Mouse (Mus musculus): ENCODE measurements at regions not wholly inside any gene's neighbourhood (a gene's known extent, or its start where the extent isn't known, plus 50 kb on each side); places are given as distances from the start of the nearest gene placed in this dataset.
A peak's percentile ranks its signal among the peaks of the same experiment; 100 is the strongest.
"Not testable (repeated sequence)": the region's sequence is repeated elsewhere in the genome, so short reads cannot be mapped to it uniquely, and the experiment has no call there.

- H3K36me3 ChIP-seq, result no peaks in the 10 kb centered on the region
- H3K27me3 ChIP-seq, result no peaks in the 10 kb centered on the region
- 25% methylated on average over 1 of the region's 1 CpGs for whole genome bisulfite sequencing
- peak; percentile 83 for ATAC-seq (replicated peaks; ENCODE audit: insufficient number of reproducible peaks, insufficient read depth, low FRiP score, low read depth)
- H3K4me2 ChIP-seq, result no peak overlapping the region
- H3K9me3 ChIP-seq (replicated peaks), result no peaks in the 10 kb centered on the region
- peaks cover 8% of the 10 kb centered on the region for H3K4me1 ChIP-seq (replicated peaks)
- no peak overlapping the region for H3K9ac ChIP-seq
- H3K4me3 ChIP-seq, result no peak overlapping the region
- H3K27ac ChIP-seq, result peak overlapping the region; percentile 62
Measured at GRCm38 (mm10) chr13:35604061-35604460, 55.6 kb upstream of the Cdyl start.

DNA sequence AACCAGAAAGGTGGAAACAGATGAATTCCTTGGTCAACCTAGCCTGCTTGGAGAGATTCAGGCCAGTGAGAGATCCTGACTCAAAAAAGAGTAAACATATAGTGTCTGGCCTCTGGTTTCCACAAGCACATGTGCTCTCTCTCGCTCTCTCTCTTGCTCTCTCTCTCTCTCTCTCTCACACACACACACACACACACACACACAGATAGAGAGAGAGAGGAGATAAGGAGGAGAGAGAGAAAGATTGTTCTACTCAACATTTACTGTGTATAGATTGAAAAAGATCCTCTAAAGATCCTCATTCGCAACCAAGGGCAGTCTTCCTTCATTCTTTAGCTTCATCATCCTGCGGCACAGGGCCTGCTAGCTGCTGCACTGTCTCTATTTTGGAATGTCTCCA is 54.9 kb upstream of the Cdyl start:
- no peak overlapping the region for H3K4me3 ChIP-seq
- no peaks in the 10 kb centered on the region for H3K36me3 ChIP-seq
- peaks cover 8% of the 10 kb centered on the region for H3K4me1 ChIP-seq (replicated peaks)
- H3K4me2 ChIP-seq, result no peak overlapping the region
- 91% methylated on average over 3 of the region's 3 CpGs for WGBS
- no peak; the same call in 1 of the 2 replicates for ATAC-seq (replicated peaks; ENCODE audit: insufficient number of reproducible peaks, insufficient read depth, low FRiP score, low read depth)
- no peaks in the 10 kb centered on the region for H3K27me3 ChIP-seq
- no peak overlapping the region for H3K9ac ChIP-seq
- no peaks in the 10 kb centered on the region for H3K9me3 ChIP-seq (replicated peaks)
- no peak overlapping the region for H3K27ac ChIP-seq

DNA sequence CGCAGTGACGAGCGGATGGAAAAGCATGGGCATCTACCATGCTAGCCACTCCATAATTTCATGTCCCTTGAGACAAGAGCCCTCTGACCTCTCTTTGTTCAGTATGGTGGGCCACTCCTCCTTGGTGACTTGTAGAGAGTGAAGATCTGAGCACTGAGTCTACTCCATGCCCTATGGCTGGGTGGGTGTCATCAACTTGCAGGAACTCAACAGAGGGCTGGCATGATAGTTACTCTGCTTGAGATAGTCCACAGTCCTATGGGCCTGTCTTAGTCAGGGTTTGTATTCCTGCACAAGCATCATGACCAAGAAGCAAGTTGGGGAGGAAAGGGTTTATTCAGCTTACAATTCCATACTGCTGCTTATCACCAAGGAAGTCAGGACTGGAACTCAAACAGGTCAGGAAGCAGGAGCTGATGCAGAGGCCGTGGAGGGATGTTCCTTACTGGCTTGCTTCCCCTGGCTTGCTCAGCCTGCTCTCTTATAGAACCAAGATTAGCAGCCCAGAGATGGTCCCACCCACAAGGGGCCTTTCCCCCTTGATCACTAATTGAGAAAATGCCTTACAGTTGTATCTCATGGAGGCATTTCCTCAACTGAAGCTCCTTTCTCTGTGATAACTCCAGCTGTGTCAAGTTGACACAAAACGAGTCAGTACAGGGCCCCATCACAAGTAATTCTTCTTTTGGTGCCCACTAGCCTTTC is 52.6 kb upstream of the Cdyl start:
- not testable (repeated sequence) for H3K9ac ChIP-seq; H3K27ac ChIP-seq; H3K36me3 ChIP-seq; H3K4me3 ChIP-seq; H3K27me3 ChIP-seq; H3K4me2 ChIP-seq; ATAC-seq (replicated peaks; ENCODE audit: insufficient number of reproducible peaks, insufficient read depth, low FRiP score, low read depth); H3K9me3 ChIP-seq (replicated peaks); H3K4me1 ChIP-seq (replicated peaks)
- WGBS, result 73% methylated on average over 5 of the region's 5 CpGs

DNA sequence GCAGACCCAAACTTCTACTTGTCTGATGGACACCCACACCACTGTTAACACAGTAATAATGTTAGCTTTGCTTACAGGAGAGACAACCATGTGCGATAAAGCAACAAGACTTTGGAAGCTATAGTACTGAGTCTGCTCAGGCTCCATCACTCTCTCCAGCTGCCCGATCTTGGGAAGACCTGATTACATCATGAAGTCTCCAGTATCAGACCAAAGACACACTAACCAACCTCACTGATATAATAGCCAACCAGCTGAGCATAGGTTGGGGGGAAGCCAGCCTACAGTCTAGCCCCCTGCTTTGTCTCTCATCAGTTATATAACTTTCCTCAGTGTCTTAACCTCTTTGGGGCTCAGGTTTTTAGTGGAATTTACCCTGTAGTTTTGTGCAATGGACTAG is 51.9 kb upstream of the Cdyl start:
- Histone ChIP-seq H3K27me3 (no peaks in the 10 kb centered on the region), H3K9me3 (replicated peaks) (no peaks in the 10 kb centered on the region), H3K36me3 (no peaks in the 10 kb centered on the region), H3K4me3 (no peak overlapping the region), H3K27ac (no peak overlapping the region), H3K4me1 (replicated peaks) (peaks cover 8% of the 10 kb centered on the region), H3K4me2 (no peak overlapping the region), H3K9ac (no peak overlapping the region)
- no peak for ATAC-seq (replicated peaks; ENCODE audit: insufficient number of reproducible peaks, insufficient read depth, low FRiP score, low read depth)
- WGBS, result 91% methylated on average over 2 of the region's 2 CpGs
